Mouse (Mus musculus) embryonic facial prominence, embryonic 14.5 days (tissue): ENCODE measurements around the gene Pipox. TPM values are rescaled to one million over a fixed set of nuclear protein-coding genes. Genes with fewer than 3 reads are reported as not detected.
A peak's percentile ranks its signal among the peaks of the same experiment; 100 is the strongest.

Source experiments
- ATAC-seq: fragments of 200-750 bp; cut with Nextera tagmentation; 2 replicates; pipeline ENCODE4 v1.8.0; 2017; ENCODE audit warnings: low read depth, moderate number of reproducible peaks, moderate TSS enrichment
- DNase-seq: peaks from one replicate; pipeline ENCODE4 v3.0.0-alpha.2; 2015; ENCODE audit warnings: low spot score
- H3K27ac ChIP-seq: fragments of 300-500 bp; sonication (generic); replicated peaks from 2 replicates; pipeline ENCODE4 v1.5.1; 2014; ENCODE audit warnings: low read depth, mild to moderate bottlenecking, low read length, moderate library complexity
- H3K27me3 ChIP-seq: fragments of 300-500 bp; sonication (generic); replicated peaks from 2 replicates; pipeline ENCODE4 v1.6.1; 2014; ENCODE audit warnings: low read length; ENCODE audit not compliant: control insufficient read depth, insufficient read depth
- H3K36me3 ChIP-seq: fragments of 300-500 bp; sonication (generic); 2 replicates; pipeline ENCODE4 v1.6.1; 2014; ENCODE audit warnings: low read length, mixed read lengths; ENCODE audit not compliant: control insufficient read depth, insufficient read depth
- H3K4me1 ChIP-seq: fragments of 300-500 bp; sonication (generic); 2 replicates; pipeline ENCODE4 v1.6.1; 2014; ENCODE audit warnings: antibody characterized with exemption, low read length; ENCODE audit not compliant: control insufficient read depth, insufficient read depth
- H3K4me2 ChIP-seq: fragments of 300-500 bp; sonication (generic); 2 replicates; pipeline ENCODE4 v1.6.1; 2014; ENCODE audit warnings: low read depth, mild to moderate bottlenecking, low read length, moderate library complexity, mixed read lengths
- H3K4me3 ChIP-seq: fragments of 300-500 bp; sonication (generic); 2 replicates; pipeline ENCODE4 v1.5.1; 2014; ENCODE audit warnings: low read depth, mild to moderate bottlenecking, low read length
- H3K9ac ChIP-seq: fragments of 300-500 bp; sonication (generic); 2 replicates; pipeline ENCODE4 v1.6.1; 2014; ENCODE audit warnings: low read depth, mild to moderate bottlenecking, low read length, moderate library complexity, mixed read lengths
- H3K9me3 ChIP-seq: fragments of 300-500 bp; sonication (generic); 2 replicates; pipeline ENCODE4 v1.6.1; 2016; ENCODE audit warnings: low read length; ENCODE audit not compliant: control insufficient read depth
- WGBS: fragments of 180-500 bp; shearing (Covaris S2); extraction: QIAGEN DNeasy Blood & Tissue Kit; methylation state at CpG from one replicate; pipeline ENCODE4 v1.1.7; 2014; 5-methylcytosine and 5-hydroxymethylcytosine counted together
- polyA plus RNA-seq: library from polyadenylated mRNA; unstranded; fragments of >200 nt; fragmentation: Nextera tagmentation; extraction: Ambion mirVana; gene quantifications from 2 replicates; pipeline ENCODE4 v1.2.1, GENCODE M21; 2014

The Pipox gene
- polyA plus RNA-seq, 1 experiment from 2014 or later: 1.8 TPM

DNA sequence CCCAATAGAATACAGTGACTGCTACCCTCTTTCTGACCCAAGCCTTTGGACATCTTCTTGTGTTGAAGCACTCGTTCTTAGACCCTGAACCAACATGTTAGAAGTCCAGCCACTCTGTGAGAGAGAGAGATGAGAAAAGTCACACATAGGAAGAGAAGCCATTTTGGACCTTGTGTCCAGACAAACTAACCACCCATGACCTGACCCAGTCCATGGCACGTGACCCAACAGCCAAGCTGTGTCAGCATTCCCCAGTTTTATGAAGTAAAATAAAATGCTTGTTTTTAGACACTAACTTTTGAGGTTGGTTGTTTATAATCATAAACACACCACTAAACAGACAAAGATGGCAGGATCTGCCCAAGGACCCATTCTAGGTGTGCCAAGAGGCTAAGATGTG is 1.1 kb upstream of the Pipox start:
- no peak overlapping the region for H3K9ac ChIP-seq
- no peak overlapping the region for H3K27ac ChIP-seq
- no peak overlapping the region for H3K4me3 ChIP-seq
- ATAC-seq (no peak), DNase-seq (no peak)
- peaks cover 36% of the 10 kb centered on the region for H3K4me1 ChIP-seq
- WGBS: 78% methylated on average over 2 of the region's 2 CpGs
- no peak overlapping the region for H3K4me2 ChIP-seq
- H3K9me3 ChIP-seq: no peaks in the 10 kb centered on the region
- peaks cover 39% of the 10 kb centered on the region for H3K27me3 ChIP-seq
- no peaks in the 10 kb centered on the region for H3K36me3 ChIP-seq

DNA sequence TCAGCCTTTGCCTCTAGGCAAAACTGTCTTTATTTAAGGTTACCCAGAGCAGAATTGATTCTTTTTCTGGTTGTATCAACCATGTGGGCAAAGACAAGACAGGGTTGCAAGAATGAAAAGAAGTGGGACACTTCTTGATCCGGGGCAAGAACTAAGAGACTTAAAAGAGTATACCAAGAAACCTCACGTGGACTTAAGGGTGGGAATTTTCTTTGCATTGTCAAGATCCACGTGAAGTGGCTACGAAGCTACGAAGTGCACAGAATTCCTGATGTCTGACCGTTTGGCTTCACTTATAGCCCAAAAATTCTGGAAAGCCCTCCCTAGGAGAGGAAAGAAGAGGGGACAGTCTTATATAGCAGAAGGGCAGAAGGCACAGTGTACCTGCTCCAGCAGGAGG is 613 bp downstream of the Pipox start:
- DNase-seq (no peak), ATAC-seq (no peak)
- 32% methylated on average over 6 of the region's 6 CpGs for WGBS
- Histone ChIP-seq H3K4me1 (peaks cover 36% of the 10 kb centered on the region), H3K4me3 (no peak overlapping the region), H3K9me3 (no peaks in the 10 kb centered on the region), H3K27ac (peak overlapping the region; percentile 49; the same call in 1 of the 2 replicates), H3K27me3 (peaks cover 36% of the 10 kb centered on the region), H3K4me2 (no peak overlapping the region), H3K36me3 (no peaks in the 10 kb centered on the region), H3K9ac (no peak overlapping the region)

DNA sequence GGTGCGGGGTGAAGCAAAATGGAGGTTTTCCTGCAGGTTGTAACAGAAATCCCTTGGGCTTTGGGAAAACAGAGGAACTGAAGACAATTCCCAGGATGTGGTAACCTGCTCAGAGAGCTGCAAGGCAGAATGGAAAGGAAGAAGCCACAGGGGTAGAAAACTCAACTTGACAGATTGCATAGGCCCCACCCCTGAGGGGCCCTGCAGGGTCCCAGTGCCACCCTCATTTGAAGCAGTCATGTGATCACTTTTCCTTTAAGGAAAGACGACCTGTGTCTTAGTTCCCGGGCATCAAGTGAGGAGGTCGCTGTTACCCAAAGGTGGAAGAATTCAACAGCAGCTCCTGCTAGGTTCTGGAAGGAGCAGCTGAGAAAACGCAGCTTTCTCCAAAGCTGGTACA is 1.0 kb downstream of the Pipox start:
- ATAC-seq: peak; percentile 8; the same call in 1 of the 2 replicates
- Histone ChIP-seq H3K4me1 (peaks cover 37% of the 10 kb centered on the region), H3K9me3 (no peaks in the 10 kb centered on the region), H3K9ac (no peak overlapping the region), H3K36me3 (no peaks in the 10 kb centered on the region), H3K4me3 (no peak overlapping the region), H3K4me2 (no peak overlapping the region), H3K27me3 (peaks cover 32% of the 10 kb centered on the region), H3K27ac (no peak overlapping the region)
- WGBS: 16% methylated on average over 5 of the region's 5 CpGs
- DNase-seq: no peak

DNA sequence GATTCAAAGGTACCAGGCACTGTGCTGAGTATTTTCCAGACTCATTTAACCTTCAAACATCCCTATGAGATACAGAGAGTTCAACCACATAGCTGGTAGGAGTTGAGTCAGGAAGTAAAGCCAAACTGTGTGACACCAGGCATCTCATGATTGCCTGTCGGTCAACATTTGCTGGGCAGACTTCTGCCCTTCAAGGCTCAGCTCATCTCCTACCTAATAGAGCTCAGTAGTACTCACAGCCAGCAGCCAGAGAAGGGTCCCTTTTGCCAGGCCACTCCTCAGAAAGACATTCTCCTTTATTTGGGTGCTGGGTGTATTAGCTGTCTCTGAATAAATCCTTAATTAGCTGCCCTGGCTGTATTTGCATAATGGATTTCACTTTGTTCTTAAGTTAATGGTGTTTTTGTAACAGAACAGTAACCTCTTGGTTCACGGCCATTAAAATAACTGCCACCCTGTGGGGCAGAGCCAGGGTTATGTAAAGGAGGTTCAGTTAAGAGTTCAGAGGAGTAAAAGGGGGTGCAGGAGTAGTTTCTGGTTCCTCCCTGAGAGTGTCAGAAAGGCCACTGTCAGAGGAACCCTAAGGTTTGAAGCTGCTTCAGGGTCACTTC is 3.1 kb downstream of the Pipox start:
- Histone ChIP-seq H3K27me3 (peaks cover 11% of the 10 kb centered on the region; the same call in 1 of the 2 replicates), H3K4me3 (no peak overlapping the region), H3K4me1 (peaks cover 36% of the 10 kb centered on the region), H3K9me3 (no peaks in the 10 kb centered on the region), H3K4me2 (no peak overlapping the region), H3K27ac (no peak overlapping the region), H3K9ac (no peak overlapping the region), H3K36me3 (no peaks in the 10 kb centered on the region)
- ATAC-seq: no peak
- DNase-seq: no peak
- WGBS: 67% methylated on average over 2 of the region's 2 CpGs

DNA sequence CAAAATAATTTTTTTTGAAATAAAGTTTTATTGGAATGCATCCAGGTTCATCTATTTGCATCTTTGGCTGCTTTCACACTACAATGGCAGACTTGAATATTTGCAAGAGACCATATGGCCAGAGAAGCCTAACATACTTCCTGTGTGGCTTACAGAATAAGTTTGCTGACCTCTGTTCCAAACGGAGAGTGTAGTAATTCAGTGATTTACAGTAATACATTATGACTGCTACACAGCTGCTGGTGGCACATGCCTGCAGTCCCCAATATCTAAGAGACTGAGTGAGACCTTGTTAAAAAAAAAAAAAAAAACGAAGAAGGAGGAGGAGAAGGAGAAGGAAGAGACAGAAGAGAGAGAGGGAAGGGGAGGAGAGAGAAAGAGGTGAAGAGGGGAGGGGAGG is 4.4 kb downstream of the Pipox start:
- Histone ChIP-seq H3K4me2 (no peak overlapping the region), H3K4me1 (peaks cover 47% of the 10 kb centered on the region), H3K27me3 (no peaks in the 10 kb centered on the region; the same call in 1 of the 2 replicates), H3K27ac (no peak overlapping the region), H3K9ac (no peak overlapping the region), H3K9me3 (no peaks in the 10 kb centered on the region), H3K36me3 (no peaks in the 10 kb centered on the region), H3K4me3 (no peak overlapping the region)
- DNase-seq: no peak
- no peak for ATAC-seq
- 10% methylated on average over 1 of the region's 2 CpGs for WGBS

DNA sequence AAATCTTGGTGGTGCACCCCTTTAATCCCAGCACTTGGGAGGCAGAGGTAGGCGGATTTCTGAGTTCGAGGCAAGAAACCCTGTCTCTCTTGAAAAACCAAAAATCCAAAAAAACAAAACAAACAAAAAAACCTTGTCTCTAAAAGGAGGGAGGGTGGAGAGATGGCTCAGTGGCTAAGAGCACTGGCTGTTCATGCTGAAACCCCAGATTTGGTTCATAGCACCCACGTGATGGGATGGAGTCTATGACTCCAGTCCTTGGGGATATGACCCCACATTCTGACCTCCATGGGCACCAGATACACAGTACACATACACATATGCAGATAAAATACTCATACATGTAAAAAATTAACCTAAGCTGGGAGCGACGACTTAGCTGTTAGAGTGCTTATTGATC is 5.0 kb downstream of the Pipox start:
- Histone ChIP-seq H3K27ac (no peak overlapping the region), H3K27me3 (no peaks in the 10 kb centered on the region; the same call in 1 of the 2 replicates)

DNA sequence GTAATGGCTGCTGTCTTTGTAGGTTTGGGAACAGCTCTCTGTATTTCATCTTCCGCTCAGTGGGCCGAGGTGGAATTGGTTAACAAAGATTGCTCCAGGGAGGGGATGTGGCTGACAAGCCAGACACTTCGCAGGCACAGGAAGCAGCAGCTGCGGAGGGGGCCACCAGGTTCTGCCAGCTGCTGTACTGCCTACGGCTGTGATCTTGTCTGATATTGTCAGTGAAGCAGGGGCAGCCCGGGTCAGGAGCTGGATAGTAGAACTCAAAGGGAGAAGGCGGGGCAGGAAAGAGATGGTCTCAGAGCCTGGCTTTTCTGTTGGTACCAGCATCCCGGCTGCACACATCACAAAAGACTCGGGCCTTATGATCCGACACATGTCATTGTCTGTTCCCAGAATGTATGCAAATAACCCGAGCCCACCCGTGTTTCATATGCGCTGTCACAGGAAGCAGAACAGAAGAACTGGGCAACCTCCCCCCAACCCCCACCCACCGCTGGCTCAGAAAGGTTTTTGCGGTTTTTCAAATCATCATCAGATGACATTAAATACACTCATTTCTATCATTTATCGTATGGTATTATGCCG is 6.4 kb downstream of the Pipox start:
- DNase-seq (peak; percentile 77), ATAC-seq (peak; percentile 70; the same call in 1 of the 2 replicates)
- H3K4me1 ChIP-seq: peaks cover 32% of the 10 kb centered on the region
- no peak overlapping the region for H3K9ac ChIP-seq
- no peak overlapping the region for H3K4me2 ChIP-seq
- no peaks in the 10 kb centered on the region; the same call in 1 of the 2 replicates for H3K27me3 ChIP-seq
- no peaks in the 10 kb centered on the region for H3K9me3 ChIP-seq
- no peak overlapping the region for H3K27ac ChIP-seq
- H3K36me3 ChIP-seq: no peaks in the 10 kb centered on the region
- no peak overlapping the region for H3K4me3 ChIP-seq
- WGBS: 18% methylated on average over 17 of the region's 17 CpGs

More for the DNA sequence above, 5.0 kb downstream of the Pipox start:
- ATAC-seq (no peak), DNase-seq (no peak)
- Histone ChIP-seq H3K9ac (no peak overlapping the region), H3K4me2 (no peak overlapping the region), H3K4me1 (peaks cover 44% of the 10 kb centered on the region), H3K9me3 (no peaks in the 10 kb centered on the region), H3K36me3 (no peaks in the 10 kb centered on the region), H3K4me3 (no peak overlapping the region)
- 78% methylated on average over 5 of the region's 5 CpGs for WGBS

DNA sequence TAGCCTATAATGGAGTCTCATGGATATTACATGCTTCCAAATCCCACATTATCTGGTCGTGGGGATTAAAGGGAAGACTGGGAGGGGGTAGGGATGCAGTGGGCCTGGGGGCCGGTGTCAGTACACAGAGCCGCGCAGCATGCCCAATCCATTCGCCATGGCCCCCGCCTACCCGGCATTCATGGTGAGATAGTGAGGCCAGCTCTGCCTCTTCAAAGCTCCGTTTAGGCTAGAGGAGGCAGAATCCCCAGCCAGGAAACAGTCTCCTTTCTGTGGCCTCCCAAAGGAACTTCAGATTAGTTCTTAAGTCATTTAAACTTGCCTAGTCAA is 8.7 kb downstream of the Pipox start:
- H3K9ac ChIP-seq: no peak overlapping the region
- no peaks in the 10 kb centered on the region for H3K36me3 ChIP-seq
- no peak overlapping the region for H3K27ac ChIP-seq
- WGBS: 19% methylated on average over 8 of the region's 8 CpGs
- no peaks in the 10 kb centered on the region for H3K27me3 ChIP-seq
- H3K4me1 ChIP-seq: peaks cover 32% of the 10 kb centered on the region
- peak; percentile 58 for ATAC-seq
- no peaks in the 10 kb centered on the region for H3K9me3 ChIP-seq
- DNase-seq: no peak
- H3K4me3 ChIP-seq: no peak overlapping the region
- no peak overlapping the region for H3K4me2 ChIP-seq
